Mouse (Mus musculus) limb, embryonic 12.5 days (tissue): Measurements from ENCODE around the gene Ly6g6e. TPM values are rescaled to one million over a fixed set of nuclear protein-coding genes. Genes with fewer than 3 reads are reported as not detected.

Source experiments
- ATAC-seq: fragments of 200-750 bp; cut with Nextera tagmentation; 2 replicates; pipeline ENCODE4 v1.8.0; 2017; ENCODE audit warnings: low read depth, moderate TSS enrichment; ENCODE audit not compliant: insufficient number of reproducible peaks, insufficient read depth, low FRiP score, low TSS enrichment
- H3K27ac ChIP-seq: fragments of 300-500 bp; sonication (generic); 2 replicates; pipeline ENCODE4 v1.5.1; 2016; ENCODE audit warnings: mild to moderate bottlenecking, moderate library complexity
- H3K27me3 ChIP-seq: fragments of 300-500 bp; sonication (generic); 2 replicates; pipeline ENCODE4 v1.6.1; 2016; ENCODE audit warnings: mild to moderate bottlenecking, moderate library complexity
- H3K36me3 ChIP-seq: fragments of 300-500 bp; sonication (generic); 2 replicates; pipeline ENCODE4 v1.6.1; 2016; ENCODE audit warnings: mild to moderate bottlenecking, moderate library complexity
- H3K4me1 ChIP-seq: fragments of 300-500 bp; sonication (generic); replicated peaks from 2 replicates; pipeline ENCODE4 v1.6.1; 2016
- H3K4me2 ChIP-seq: fragments of 300-500 bp; sonication (generic); 2 replicates; pipeline ENCODE4 v1.6.1; 2016; ENCODE audit warnings: mild to moderate bottlenecking, moderate library complexity
- H3K4me3 ChIP-seq: fragments of 300-500 bp; sonication (generic); replicated peaks from 2 replicates; pipeline ENCODE4 v1.5.1; 2016; ENCODE audit warnings: mild to moderate bottlenecking
- H3K9ac ChIP-seq: fragments of 300-500 bp; sonication (generic); replicated peaks from 2 replicates; pipeline ENCODE4 v1.6.1; 2016; ENCODE audit warnings: mild to moderate bottlenecking, moderate library complexity
- H3K9me3 ChIP-seq: fragments of 300-500 bp; sonication (generic); 2 replicates; pipeline ENCODE4 v1.6.1; 2016; ENCODE audit warnings: mild to moderate bottlenecking, moderate library complexity
- WGBS: fragments of 180-500 bp; shearing (Covaris S2); methylation state at CpG from one replicate; pipeline ENCODE4 v1.1.7; 2016; 5-methylcytosine and 5-hydroxymethylcytosine counted together
- polyA plus RNA-seq: library from polyadenylated mRNA; unstranded; fragments of >200 nt; fragmentation: Nextera tagmentation; extraction: Ambion mirVana; gene quantifications from 2 replicates; pipeline ENCODE4 v1.2.1, GENCODE M21; 2016

The Ly6g6e gene
- polyA plus RNA-seq, 1 experiment from 2014 or later: 2.5 TPM

- H3K9me3 ChIP-seq: no peaks in the 10 kb centered on the region
- no peak overlapping the region for H3K4me2 ChIP-seq
- ATAC-seq: no peak
- H3K27ac ChIP-seq: no peak overlapping the region
- H3K9ac ChIP-seq: no peak overlapping the region
- no peaks in the 10 kb centered on the region for H3K27me3 ChIP-seq
- H3K36me3 ChIP-seq: no peaks in the 10 kb centered on the region
- no peak overlapping the region for H3K4me3 ChIP-seq
- H3K4me1 ChIP-seq: peaks cover 26% of the 10 kb centered on the region
- WGBS: 78% methylated on average over 4 of the region's 4 CpGs
These were observed 32.9 kb upstream of the Ly6g6e start for GRCm38 (mm10) chr17:35043794-35044193.

GRCm38 (mm10) chr17:35044904-35045806 lies 31.5 kb upstream of the Ly6g6e start:
- H3K4me3 ChIP-seq: peak overlapping the region; percentile 62
- peak overlapping the region; percentile 84; the same call in 1 of the 2 replicates for H3K9ac ChIP-seq
- ATAC-seq: no peak
- H3K9me3 ChIP-seq: no peaks in the 10 kb centered on the region
- no peaks in the 10 kb centered on the region for H3K36me3 ChIP-seq
- peaks cover 39% of the 10 kb centered on the region for H3K4me1 ChIP-seq
- peak overlapping the region; percentile 94 for H3K4me2 ChIP-seq
- 87% methylated on average over 7 of the region's 7 CpGs for WGBS
- peak overlapping the region; percentile 45; the same call in 1 of the 2 replicates for H3K27ac ChIP-seq
- H3K27me3 ChIP-seq: no peaks in the 10 kb centered on the region

- Histone ChIP-seq H3K4me1 (peaks cover 39% of the 10 kb centered on the region), H3K4me3 (peak overlapping the region; percentile 62), H3K36me3 (no peaks in the 10 kb centered on the region), H3K27ac (peak overlapping the region; percentile 89), H3K9me3 (no peaks in the 10 kb centered on the region), H3K9ac (peak overlapping the region; percentile 84), H3K27me3 (no peaks in the 10 kb centered on the region), H3K4me2 (peak overlapping the region; percentile 94)
- WGBS: 5% methylated on average over 48 of the region's 48 CpGs
- no peak; the same call in 1 of the 2 replicates for ATAC-seq
These were observed 30.7 kb upstream of the Ly6g6e start for GRCm38 (mm10) chr17:35045807-35046680.

- no peaks in the 10 kb centered on the region for H3K9me3 ChIP-seq
These were observed 29.8 kb upstream of the Ly6g6e start, which contains the start of gene Msh5 for GRCm38 (mm10) chr17:35046681-35047455. Msh5 (minus strand) TSS chr17:35046745.

GRCm38 (mm10) chr17:35047688-35048087 lies 29.0 kb upstream of the Ly6g6e start:
- no peak for ATAC-seq
- H3K27ac ChIP-seq: peak overlapping the region; percentile 47
- H3K4me3 ChIP-seq: no peak overlapping the region
- H3K27me3 ChIP-seq: no peaks in the 10 kb centered on the region
- WGBS: 56% methylated on average over 1 of the region's 1 CpGs
- peaks cover 52% of the 10 kb centered on the region for H3K4me1 ChIP-seq
- H3K9ac ChIP-seq: no peak overlapping the region
- no peaks in the 10 kb centered on the region for H3K9me3 ChIP-seq
- H3K4me2 ChIP-seq: no peak overlapping the region
- H3K36me3 ChIP-seq: peaks cover 5% of the 10 kb centered on the region

More at GRCm38 (mm10) chr17:35046681-35047455, 29.8 kb upstream of the Ly6g6e start, which contains the start of gene Msh5:
- peak within 1 kb of the TSS; percentile 62 for H3K4me3 ChIP-seq
- H3K27me3 ChIP-seq: no peaks in the 10 kb centered on the region
- peak within 1 kb of the TSS; percentile 84 for H3K9ac ChIP-seq
- H3K4me1 ChIP-seq: peaks cover 44% of the 10 kb centered on the region
- H3K27ac ChIP-seq: peak within 1 kb of the TSS; percentile 89
- no peaks in the 10 kb centered on the region for H3K36me3 ChIP-seq
- H3K4me2 ChIP-seq: peak within 1 kb of the TSS; percentile 94
- WGBS: 3% methylated on average over 33 of the region's 33 CpGs
- peak; percentile 97 for ATAC-seq

GRCm38 (mm10) chr17:35048149-35048931 lies 28.4 kb upstream of the Ly6g6e start:
- Histone ChIP-seq H3K4me1 (peaks cover 53% of the 10 kb centered on the region), H3K4me3 (no peak overlapping the region)

GRCm38 (mm10) chr17:35048932-35049440 lies 27.7 kb upstream of the Ly6g6e start:
- Histone ChIP-seq H3K9ac (no peak overlapping the region), H3K4me2 (peak overlapping the region; percentile 86), H3K27ac (peak overlapping the region; percentile 95; the same call in 1 of the 2 replicates), H3K27me3 (no peaks in the 10 kb centered on the region), H3K4me1 (peaks cover 53% of the 10 kb centered on the region), H3K4me3 (peak overlapping the region; percentile 70; the same call in 1 of the 2 replicates), H3K36me3 (peaks cover 18% of the 10 kb centered on the region), H3K9me3 (no peaks in the 10 kb centered on the region)
- ATAC-seq: no peak
- 78% methylated on average over 5 of the region's 5 CpGs for WGBS

More at GRCm38 (mm10) chr17:35048149-35048931, 28.4 kb upstream of the Ly6g6e start:
- peak overlapping the region; percentile 7; the same call in 1 of the 2 replicates for H3K4me2 ChIP-seq
- peaks cover 12% of the 10 kb centered on the region for H3K36me3 ChIP-seq
- 38% methylated on average over 10 of the region's 11 CpGs for WGBS
- H3K27ac ChIP-seq: peak overlapping the region; percentile 47
- ATAC-seq: no peak
- H3K9me3 ChIP-seq: no peaks in the 10 kb centered on the region
- H3K27me3 ChIP-seq: no peaks in the 10 kb centered on the region
- H3K9ac ChIP-seq: no peak overlapping the region

- H3K4me3 ChIP-seq: peak within 1 kb of the TSS; percentile 70
- peaks cover 24% of the 10 kb centered on the region for H3K36me3 ChIP-seq
- peak within 1 kb of the TSS; percentile 77 for H3K9ac ChIP-seq
- ATAC-seq: no peak
- no peaks in the 10 kb centered on the region for H3K27me3 ChIP-seq
- peak within 1 kb of the TSS; percentile 86 for H3K4me2 ChIP-seq
- peaks cover 53% of the 10 kb centered on the region for H3K4me1 ChIP-seq
- peak within 1 kb of the TSS; percentile 95 for H3K27ac ChIP-seq
- under 1% methylated on average over 11 of the region's 11 CpGs for WGBS
- no peaks in the 10 kb centered on the region for H3K9me3 ChIP-seq
These were observed 27.1 kb upstream of the Ly6g6e start, which contains the start of gene Clic1 for GRCm38 (mm10) chr17:35049561-35050016. Clic1 (plus strand) TSS chr17:35049966.

- Histone ChIP-seq H3K9me3 (no peaks in the 10 kb centered on the region), H3K27ac (peak overlapping the region; percentile 95), H3K27me3 (no peaks in the 10 kb centered on the region), H3K9ac (peak overlapping the region; percentile 77), H3K4me3 (peak overlapping the region; percentile 70), H3K4me1 (peaks cover 53% of the 10 kb centered on the region), H3K4me2 (peak overlapping the region; percentile 86), H3K36me3 (peaks cover 30% of the 10 kb centered on the region)
- under 1% methylated on average over 27 of the region's 27 CpGs for WGBS
- ATAC-seq: no peak
These were observed 26.5 kb upstream of the Ly6g6e start for GRCm38 (mm10) chr17:35050126-35050750.
